Mouse (Mus musculus): ENCODE measurements around the gene Crisp2. TPM values are rescaled to one million over a fixed set of nuclear protein-coding genes. Genes with fewer than 3 reads are reported as not detected.

Crisp2 gene
- total RNA-seq, 2 experiments from 2014 or later, result not detected

DNA sequence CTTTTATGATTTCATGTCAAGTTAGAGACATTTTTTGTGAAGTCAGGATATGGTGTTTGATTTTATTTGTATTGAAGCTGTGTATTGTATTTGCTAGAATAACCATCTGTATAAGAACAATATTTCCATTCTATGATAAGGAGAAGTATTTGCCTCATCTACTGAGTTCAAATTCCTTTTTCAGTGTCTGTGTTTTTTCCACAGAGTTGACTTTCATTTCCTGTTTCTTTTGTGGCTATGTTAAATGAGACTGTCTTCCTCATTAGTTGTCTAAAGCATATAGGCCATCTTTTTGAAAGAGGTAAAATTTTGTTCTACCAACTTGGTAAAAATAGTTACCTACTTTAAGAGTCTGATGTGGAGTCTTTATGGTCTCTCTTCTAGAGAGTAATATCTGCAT is 90.5 kb downstream of the Crisp2 start:
- no peak for DNase-seq (ENCODE audit: low spot score)

Other genes starting within 250 kb of the Crisp2 start
- not detected for gene Esp6, start 245.5 kb downstream of the Crisp2 start, total RNA-seq (2021)
- not detected for gene Esp4, start 208.4 kb downstream of the Crisp2 start, total RNA-seq (2021)
- gene Esp3, start 174.9 kb downstream of the Crisp2 start, total RNA-seq (2021), result not detected
- gene Esp1, start 79.9 kb downstream of the Crisp2 start, total RNA-seq (2021), result not detected
- not detected for gene Rhag, start 4.1 kb upstream of the Crisp2 start, total RNA-seq (2021)
- under 1 TPM; 0.21 TPM for gene 9130008F23Rik, start 73.6 kb upstream of the Crisp2 start, total RNA-seq (2021)
- gene Glyatl3, start 107.3 kb upstream of the Crisp2 start, total RNA-seq (2021), result not detected
- 10 to 100 TPM; 67.0 to 84.2 TPM for gene Mut, start 127.7 kb upstream of the Crisp2 start, total RNA-seq (2021)
- gene Cenpq, start 128.0 kb upstream of the Crisp2 start, total RNA-seq (2021), result 1 to 10 TPM; 3.6 TPM